8 mouse cellular contexts compared by ENCODE assay signal in the genomic region with DNA sequence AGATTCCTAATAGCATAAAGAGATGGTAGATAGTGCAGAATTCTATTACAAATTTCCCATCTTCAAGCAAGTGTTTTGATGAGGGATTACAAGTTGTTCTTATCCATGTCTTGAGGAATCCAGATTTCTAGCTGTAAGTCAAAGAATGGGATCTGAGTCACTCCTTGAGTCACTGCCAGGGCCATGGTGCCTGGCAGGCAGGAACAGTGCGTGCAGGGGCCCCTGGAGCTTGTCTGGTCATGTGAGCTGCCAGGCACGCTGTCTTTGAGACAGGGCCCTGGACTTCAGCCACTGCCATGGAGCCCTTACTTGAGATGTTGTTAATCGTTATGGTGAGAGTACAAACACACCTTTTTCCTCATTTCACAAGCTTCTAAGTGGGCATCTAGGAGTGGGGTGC.
DNase-seq lines count a peak whose midpoint lies in the region; ATAC-seq and TF ChIP-seq lines count a peak whose summit lies in the region.

No protein-coding gene starts in this region.

- no peaks in the 10 kb centered on the region for H3K9me3 ChIP-seq in heart, embryonic 11.5 days (replicated peaks; ENCODE audit: control insufficient read depth, low read length)
- H3K9me3 ChIP-seq in hindbrain, embryonic 12.5 days (replicated peaks): no peaks in the 10 kb centered on the region
- H3K9me3 ChIP-seq in limb, embryonic 10.5 days (replicated peaks): no peaks in the 10 kb centered on the region

- H3K79me3 ChIP-seq in C2C12 (ENCODE audit: low read depth): no peaks in the 10 kb centered on the region

- no peak for TF ChIP-seq CTCF in C2C12 (IDR thresholded peaks at IDR 0.05; ENCODE audit: control insufficient read depth, insufficient read depth, insufficient read length)

- no peak for ATAC-seq in heart, embryonic 11.5 days (replicated peaks; ENCODE audit: insufficient number of reproducible peaks, low FRiP score, low TSS enrichment)
- no peak for ATAC-seq in hindbrain, embryonic 12.5 days (ENCODE audit: low FRiP score)

- no peaks in the 10 kb centered on the region for H3K79me2 ChIP-seq in C2C12 (ENCODE audit: control insufficient read depth, insufficient read depth)

- 69% methylated on average over 3 of the region's 3 CpGs for WGBS in heart, embryonic 11.5 days (ENCODE audit: insufficient replicate concordance)
- 76% methylated on average over 3 of the region's 3 CpGs for WGBS in hindbrain, embryonic 12.5 days
- WGBS in limb, embryonic 10.5 days: 83% methylated on average over 3 of the region's 3 CpGs

- no peak overlapping the region for H3K27ac ChIP-seq in heart, embryonic 11.5 days (ENCODE audit: low read depth, low read length)
- H3K27ac ChIP-seq in hindbrain, embryonic 12.5 days: no peak overlapping the region
- H3K27ac ChIP-seq in limb, embryonic 10.5 days: no peak overlapping the region

- H3ac ChIP-seq in C2C12 (ENCODE audit: control insufficient read depth, insufficient read length, low read depth): no peak overlapping the region

- H3K4me1 ChIP-seq in heart, embryonic 11.5 days (ENCODE audit: control insufficient read depth, insufficient read depth, low read length): peaks cover 4% of the 10 kb centered on the region; the same call in 1 of the 2 replicates
- no peaks in the 10 kb centered on the region for H3K4me1 ChIP-seq in hindbrain, embryonic 12.5 days
- H3K4me1 ChIP-seq in limb, embryonic 10.5 days: 0 out of 2 replicates have a peak, but pooled peaks cover 4% of the 10 kb centered on the region

- no peak overlapping the region for H3K9ac ChIP-seq in heart, embryonic 11.5 days (ENCODE audit: low read depth, low read length)
- no peak overlapping the region for H3K9ac ChIP-seq in hindbrain, embryonic 12.5 days

- H3K27me3 ChIP-seq in heart, embryonic 11.5 days (ENCODE audit: control insufficient read depth, insufficient read depth, low read length): no peaks in the 10 kb centered on the region
- H3K27me3 ChIP-seq in C2C12 (ENCODE audit: control insufficient read depth, insufficient read depth, insufficient read length): no peaks in the 10 kb centered on the region
- no peaks in the 10 kb centered on the region for H3K27me3 ChIP-seq in hindbrain, embryonic 12.5 days
- H3K27me3 ChIP-seq in limb, embryonic 10.5 days (ENCODE audit: low read depth, poor library complexity, severe bottlenecking): no peaks in the 10 kb centered on the region

- no peak overlapping the region for H3K4me2 ChIP-seq in heart, embryonic 11.5 days
- no peak overlapping the region for H3K4me2 ChIP-seq in hindbrain, embryonic 12.5 days (replicated peaks)

- no peak overlapping the region for H3K4me3 ChIP-seq in heart, embryonic 11.5 days (ENCODE audit: low read depth, low read length)
- no peak overlapping the region for H3K4me3 ChIP-seq in C2C12 (ENCODE audit: insufficient read depth, poor library complexity, severe bottlenecking)
- H3K4me3 ChIP-seq in hindbrain, embryonic 12.5 days: no peak overlapping the region
- no peak overlapping the region for H3K4me3 ChIP-seq in limb, embryonic 10.5 days

- H3K36me3 ChIP-seq in heart, embryonic 11.5 days (ENCODE audit: control insufficient read depth, insufficient read depth, low read length): no peaks in the 10 kb centered on the region
- H3K36me3 ChIP-seq in C2C12 (ENCODE audit: control insufficient read depth, insufficient read depth): no peaks in the 10 kb centered on the region
- no peaks in the 10 kb centered on the region for H3K36me3 ChIP-seq in hindbrain, embryonic 12.5 days
- H3K36me3 ChIP-seq in limb, embryonic 10.5 days: no peaks in the 10 kb centered on the region

- DNase-seq in heart, adult 11 months: peak; percentile 95
- peak; percentile 48 to 61 for DNase-seq in cerebellum, postnatal 14 days
- DNase-seq in kidney, adult 8-10 months: peak; percentile 46 to 66
- DNase-seq in thymus, postnatal 0 days (ENCODE audit: low spot score): no peak
- no peak for DNase-seq in limb, embryonic 10.5 days (ENCODE audit: low spot score)

TF ChIP-seq in C2C12, 6 proteins besides CTCF, POLR2A, EP300 and RAD21:
- TF ChIP-seq CEBPB (IDR thresholded peaks at IDR 0.05; ENCODE audit: low read depth): no peak
- TF ChIP-seq FOSL1 (IDR thresholded peaks at IDR 0.05; ENCODE audit: insufficient read depth, low read length, poor library complexity, severe bottlenecking): peak; percentile 48
- no peak for TF ChIP-seq MYOD1 (IDR thresholded peaks at IDR 0.05; ENCODE audit: control insufficient read depth, insufficient read length, low read depth)
- TF ChIP-seq MYOG (IDR thresholded peaks at IDR 0.05; ENCODE audit: control insufficient read depth, extremely low read depth, insufficient read length): no peak
- TF ChIP-seq MAX (IDR thresholded peaks at IDR 0.05): peak; percentile 84
- peak; percentile 79 for TF ChIP-seq USF1 (IDR thresholded peaks at IDR 0.05; ENCODE audit: low read depth)
TF ChIP-seq in C2C12: peak in this region for 3.

Comparison
In these comparisons a context has a peak if more than half of its experiments do, and no peak if none do; other contexts are left out.
1. DNase-seq: peak in heart, adult 11 months (single experiment), cerebellum, postnatal 14 days (2 of 2) and kidney, adult 8-10 months (2 of 2); none in thymus, postnatal 0 days (single experiment) and limb, embryonic 10.5 days (single experiment).